Mouse (Mus musculus) CD4-positive, CD25-positive, alpha-beta regulatory T cell, adult 4 months (primary cell): ENCODE results near the gene Kcnc3. TPM values are rescaled to one million over a fixed set of nuclear protein-coding genes. Genes with fewer than 3 reads are reported as not detected.

Experiments
- ATAC-seq: one replicate; pipeline ENCODE4 v1.8.0; 2017
- polyA plus RNA-seq, 2 experiments: library from polyadenylated mRNA; unstranded; fragments of 100-300 nt; shearing (Covaris generic); gene quantifications; one replicate each; pipeline ENCODE4 v1.2.1; 2017

Kcnc3 gene
- polyA plus RNA-seq, 2 experiments from 2014 or later, result 0.42 TPM; not detected in 1

DNA sequence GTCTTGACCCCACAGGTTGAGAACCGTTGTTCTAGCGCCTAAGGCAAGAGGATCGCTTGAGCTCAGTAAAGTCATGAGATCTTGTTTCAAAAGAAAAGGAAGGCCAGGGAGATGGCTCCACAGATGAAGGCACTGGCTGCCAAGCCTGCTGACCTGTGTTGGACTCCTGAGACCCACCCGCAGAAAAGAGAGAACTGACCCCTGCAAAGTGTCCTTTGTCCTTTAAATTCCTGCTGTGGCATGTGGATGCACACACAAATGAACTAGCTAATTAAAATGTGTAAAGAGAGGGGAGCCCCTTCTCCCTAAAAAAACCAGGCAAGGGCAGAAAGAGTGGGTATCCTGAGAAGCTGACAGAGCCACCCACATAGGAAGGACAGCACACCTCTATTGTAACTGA is 18.7 kb upstream of the Kcnc3 start:
- no peak for ATAC-seq

DNA sequence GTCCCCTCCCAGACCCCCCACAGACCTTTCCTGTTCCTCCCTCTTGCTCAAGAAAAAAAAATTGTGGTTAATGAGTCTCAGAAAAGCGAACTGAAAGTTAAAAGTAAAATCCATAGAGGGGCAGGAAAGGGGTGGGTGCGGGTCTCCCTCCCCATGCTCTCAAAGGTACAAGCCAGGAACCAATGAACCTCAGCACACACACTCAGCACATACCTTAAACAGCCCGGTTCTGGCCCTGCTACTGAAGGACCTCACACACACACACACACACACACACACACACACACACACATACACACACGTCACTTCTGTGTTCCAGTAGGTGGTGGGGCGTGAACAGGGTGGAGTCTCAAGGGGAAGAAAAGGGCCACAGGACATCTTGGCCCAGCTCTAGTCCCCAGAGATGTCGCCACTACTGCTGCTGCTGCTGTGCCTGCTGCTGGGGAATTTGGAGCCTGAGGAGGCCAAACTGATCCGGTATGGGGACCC is 18.2 kb upstream of the Kcnc3 start, which contains the start of gene Napsa:
Gene Napsa, plus strand, starts transcription at position 168 of the 489 bp plus-strand sequence.
- ATAC-seq, result no peak

DNA sequence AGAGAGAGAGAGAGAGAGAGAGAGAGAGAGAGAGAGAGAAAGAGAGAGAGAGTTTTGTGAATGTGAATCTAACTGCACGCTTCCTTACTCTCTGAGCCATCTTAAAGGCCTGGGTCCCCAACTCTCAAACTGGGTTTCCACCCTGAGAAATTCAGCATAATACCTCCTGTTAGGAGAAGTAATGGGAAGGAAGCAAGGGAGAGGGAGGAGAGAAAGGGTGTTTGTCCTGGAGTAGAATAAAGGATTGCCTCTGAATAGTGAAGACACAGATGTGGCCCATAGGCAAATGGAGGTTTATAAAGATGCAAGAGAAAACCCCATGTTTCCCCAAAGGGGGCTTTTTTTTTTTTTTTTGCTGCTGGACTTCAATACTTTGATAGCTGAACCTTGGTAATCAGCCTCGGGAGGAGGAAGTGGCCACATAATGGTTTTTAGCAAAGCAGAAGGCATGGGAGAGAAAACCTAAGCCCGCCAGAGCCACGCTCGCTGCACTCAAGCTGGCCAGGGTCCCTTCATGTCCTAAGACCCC is 17.4 kb upstream of the Kcnc3 start:
- ATAC-seq, result no peak

DNA sequence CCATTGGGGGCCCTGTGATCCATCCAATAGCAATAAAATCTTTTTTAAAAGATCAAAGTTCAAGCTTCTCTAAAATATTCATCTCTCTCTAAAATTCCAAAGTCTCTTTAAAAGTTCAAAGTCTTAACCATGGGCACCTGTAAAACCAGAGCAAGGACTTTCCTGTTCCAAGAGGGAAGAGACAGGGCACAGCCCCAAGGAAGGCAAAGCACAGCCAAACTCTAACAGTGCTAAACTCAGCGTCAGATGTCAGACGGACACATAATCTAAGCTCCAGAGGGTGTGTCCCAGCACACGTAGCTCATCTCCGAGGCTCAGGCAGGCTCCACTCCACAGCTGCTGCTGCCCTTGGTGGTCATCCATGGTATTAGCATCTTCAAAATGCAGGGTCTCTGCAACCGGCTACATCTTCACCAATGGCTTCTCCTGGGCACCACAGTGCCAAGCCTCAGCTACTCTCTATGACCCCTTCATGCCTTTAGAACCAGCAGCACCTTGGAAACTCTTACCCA is 14.1 kb upstream of the Kcnc3 start:
- ATAC-seq, result no peak

DNA sequence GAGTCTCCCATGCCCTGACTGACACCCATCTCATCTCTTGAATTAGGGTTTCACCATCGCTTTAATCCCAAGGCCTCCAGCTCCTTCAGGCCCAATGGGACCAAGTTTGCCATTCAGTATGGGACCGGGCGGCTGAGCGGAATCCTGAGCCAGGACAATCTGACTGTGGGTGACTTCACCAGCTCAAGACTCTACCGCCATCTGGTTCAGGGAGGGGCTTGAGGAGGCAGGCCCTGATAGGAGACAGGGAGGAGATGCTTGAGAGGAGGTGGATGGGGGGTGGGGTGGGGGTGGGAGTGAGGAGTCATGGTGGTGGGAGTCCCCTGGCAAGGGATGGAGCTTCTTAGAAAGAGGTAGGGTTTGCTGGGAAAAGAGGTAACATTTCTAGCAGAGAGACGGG is 8.8 kb upstream of the Kcnc3 start:
- no peak for ATAC-seq

DNA sequence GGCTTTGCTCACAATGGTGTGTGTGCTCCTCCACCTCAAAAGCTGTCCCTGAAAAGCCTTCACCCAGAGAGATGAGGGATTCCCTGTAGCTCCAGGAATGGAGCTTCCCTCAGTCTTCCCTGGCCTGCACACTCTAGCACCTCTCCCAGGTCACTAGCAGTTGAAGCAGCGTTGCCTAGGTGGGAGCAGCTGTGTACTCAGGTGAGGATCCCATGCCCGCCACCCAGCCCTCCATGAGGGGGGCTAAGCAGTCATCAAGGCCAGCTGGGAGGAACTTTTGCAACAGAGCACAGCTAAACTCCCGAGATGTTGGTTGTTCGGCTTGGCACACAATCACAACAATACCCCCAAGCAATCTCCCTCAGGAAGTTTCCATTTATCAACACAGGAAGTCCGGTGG is 7.8 kb upstream of the Kcnc3 start:
- no peak for ATAC-seq

DNA sequence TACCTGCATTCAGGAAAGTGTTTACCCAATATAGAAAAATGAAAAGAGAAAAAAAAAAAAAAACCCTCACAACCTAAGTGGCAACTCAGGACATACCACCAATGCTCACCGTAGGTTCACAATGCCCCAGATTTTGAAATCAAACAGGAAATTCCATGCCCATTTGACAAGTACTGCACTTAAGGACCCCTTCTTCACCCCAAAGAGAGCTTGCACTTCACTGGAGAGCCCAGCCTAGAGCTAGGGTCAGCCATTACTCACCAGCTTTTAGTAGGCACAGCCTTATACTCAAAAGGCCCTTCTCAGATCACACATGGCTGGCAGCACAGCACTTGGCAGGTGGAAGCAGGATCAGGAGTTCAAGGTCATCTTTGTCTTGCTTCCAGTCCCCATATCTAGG is 7.3 kb upstream of the Kcnc3 start:
- no peak for ATAC-seq

DNA sequence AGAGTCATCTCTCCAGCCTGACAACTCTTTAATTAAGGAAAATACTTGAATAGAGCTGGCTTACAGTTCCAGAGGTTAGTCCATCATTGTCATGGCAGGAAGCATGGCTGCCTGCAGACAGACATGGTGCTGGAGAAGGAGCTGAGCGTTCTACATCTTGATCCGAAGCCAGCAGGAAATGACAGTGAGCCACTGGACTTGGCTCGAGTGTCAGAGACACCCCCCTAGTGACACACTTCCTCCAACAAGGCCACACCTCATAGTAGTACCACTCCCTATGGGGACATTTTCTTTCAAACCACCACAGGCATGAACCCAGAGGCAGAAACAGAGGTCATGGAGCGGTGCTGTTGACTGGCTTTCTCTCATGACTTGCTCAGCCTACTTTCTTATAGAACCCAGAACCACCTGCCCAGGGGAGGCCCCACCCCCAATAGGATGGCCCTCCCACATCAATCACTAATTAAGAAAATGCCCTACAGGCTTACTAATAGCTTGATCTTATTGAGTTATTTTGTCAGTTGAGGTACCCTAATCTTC is 6.1 kb upstream of the Kcnc3 start:
- no peak for ATAC-seq

DNA sequence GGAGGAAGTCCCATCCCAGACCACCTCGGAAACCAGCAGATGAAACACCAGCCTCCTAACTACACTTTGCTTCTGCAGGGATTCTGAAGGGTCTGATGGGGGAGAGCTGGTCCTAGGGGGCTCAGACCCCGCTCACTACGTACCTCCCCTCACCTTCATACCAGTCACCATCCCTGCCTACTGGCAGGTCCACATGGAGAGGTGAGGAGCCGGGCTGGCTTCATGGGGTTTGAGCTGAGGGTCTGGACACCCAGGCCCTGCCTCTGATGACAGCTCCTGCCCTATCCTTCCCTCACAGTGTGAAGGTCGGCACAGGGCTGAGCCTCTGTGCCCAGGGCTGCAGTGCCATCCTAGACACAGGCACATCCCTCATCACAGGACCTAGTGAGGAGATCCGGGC is 5.5 kb upstream of the Kcnc3 start:
- no peak for ATAC-seq

DNA sequence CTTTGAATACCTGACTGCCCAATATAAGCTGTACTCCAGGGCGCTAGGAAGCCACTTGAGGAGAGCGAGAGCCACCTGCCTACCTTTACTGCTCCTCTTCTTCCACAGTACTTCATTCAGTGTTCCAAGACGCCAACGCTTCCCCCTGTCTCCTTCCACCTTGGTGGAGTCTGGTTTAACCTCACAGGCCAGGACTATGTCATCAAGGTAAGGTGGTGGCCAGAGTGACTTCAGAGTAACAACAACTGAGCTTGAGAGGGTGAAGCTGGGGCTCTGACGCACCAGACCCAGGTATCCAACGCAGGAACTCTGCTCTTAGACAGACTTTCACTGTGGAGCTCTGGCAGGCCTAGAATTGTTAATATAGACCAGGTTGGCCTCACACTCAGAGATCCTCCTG is 4.9 kb upstream of the Kcnc3 start:
- no peak for ATAC-seq

DNA sequence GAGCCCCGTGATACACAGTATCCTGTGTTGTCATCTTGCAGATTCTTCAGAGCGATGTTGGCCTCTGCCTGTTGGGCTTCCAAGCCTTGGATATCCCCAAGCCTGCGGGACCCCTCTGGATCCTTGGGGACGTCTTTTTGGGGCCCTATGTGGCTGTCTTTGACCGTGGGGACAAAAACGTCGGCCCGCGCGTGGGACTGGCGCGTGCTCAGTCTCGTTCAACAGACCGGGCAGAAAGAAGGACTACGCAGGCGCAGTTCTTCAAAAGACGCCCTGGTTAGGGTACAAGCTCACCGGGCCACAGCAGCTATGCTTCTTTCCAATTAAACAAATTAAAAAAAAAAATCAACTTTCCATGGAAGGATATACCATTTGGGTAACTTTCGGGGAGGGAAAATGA is 3.9 kb upstream of the Kcnc3 start:
- no peak for ATAC-seq

DNA sequence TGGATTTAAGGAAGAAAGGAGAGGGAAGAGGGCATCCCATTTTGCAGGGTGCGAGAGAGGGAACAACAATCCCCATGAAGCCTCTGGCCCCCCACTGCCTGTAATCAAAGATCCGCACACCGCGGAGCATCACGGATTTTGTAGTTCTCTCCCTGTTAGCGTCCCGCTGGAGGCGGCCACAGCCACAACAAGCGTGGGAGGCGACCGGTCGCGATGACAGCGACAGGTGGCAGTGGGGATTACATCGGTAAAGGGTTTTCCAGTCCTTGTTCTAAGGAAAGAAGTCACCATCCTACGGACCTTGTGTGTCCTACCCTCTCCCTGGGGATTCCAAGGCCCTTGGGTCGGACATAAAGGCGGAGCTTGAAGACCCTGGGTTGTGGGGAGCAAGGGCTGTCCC is 3.5 kb upstream of the Kcnc3 start:
- ATAC-seq, result no peak

DNA sequence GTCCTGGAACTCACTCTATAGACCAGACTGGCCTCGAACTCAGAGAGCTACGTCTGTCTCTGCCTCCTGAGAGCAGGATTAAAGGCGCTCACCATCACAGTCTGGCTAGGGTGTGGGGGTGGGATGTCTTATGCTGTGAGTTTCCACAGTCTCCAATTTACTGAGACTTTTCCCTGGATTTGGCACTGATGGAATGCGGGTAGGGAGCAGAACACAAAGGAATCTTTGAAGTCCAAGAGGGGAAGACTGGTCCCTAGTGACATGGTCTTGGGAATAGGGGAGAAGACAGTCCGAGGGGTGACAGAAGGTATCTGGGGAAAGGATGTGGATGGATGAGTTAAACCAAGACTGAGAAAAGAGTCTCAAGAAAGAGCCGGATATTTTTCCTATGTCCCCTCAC is 2.8 kb upstream of the Kcnc3 start:
- ATAC-seq, result no peak

DNA sequence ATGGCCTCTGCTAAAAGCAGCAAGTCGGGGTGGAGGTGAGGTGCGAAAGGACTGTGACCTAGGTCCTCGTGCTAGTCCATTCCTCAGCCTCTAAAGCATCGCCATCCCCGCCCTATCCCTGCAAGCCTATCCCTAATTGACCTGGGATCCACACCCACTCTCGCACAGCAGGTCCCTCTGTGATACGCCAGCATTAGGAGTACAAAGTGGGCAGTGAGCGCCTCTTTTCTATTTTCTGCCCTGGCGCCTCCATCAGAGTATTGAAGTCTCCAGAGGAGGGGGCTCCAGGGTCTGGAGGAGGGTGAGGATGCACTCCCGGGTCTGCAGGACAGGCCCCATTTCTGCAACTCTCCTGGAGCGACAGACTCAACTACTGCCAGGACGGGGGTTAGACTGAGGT is 2.1 kb upstream of the Kcnc3 start:
- ATAC-seq, result no peak

DNA sequence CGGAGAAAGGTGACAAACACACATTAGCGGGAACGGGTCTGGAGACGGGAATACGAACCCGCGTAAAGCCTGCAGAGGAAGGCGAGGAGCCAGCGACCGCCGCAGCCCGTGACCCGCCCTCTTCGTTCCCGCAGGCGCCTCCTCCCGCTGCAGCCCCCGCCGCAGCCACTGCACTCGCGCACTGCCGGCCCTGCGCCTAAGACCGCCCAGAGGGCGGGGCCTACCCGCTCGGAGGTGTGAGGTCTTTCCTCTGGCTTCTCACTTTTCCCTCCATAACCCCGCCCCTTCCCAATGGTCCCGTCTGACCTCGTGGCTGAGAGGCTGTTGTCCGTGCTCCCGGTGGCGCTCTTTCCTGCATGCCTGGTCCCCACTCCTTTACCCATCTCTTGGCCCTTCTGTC is 1.3 kb upstream of the Kcnc3 start:
- ATAC-seq, result peak; percentile 25

DNA sequence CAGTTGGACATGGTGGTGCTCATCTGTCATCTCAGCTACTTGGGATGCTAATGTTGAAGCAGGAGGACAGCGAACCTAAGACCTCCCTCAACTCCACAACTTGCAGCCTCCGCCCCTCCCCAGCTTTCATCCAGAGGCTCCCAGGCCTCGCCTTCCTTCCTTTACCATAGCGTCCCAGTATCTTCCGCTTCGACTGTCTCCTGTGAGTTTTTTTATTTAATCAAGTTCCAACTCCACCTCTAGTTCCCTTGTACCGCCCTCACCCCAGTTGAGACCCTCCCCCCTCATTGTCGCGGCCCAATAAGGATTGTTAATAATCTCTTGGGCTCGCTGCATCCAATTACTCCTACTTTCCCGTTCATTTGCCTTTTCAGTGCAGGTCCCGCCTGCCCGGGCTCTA is 518 bp upstream of the Kcnc3 start:
- ATAC-seq, result no peak

DNA sequence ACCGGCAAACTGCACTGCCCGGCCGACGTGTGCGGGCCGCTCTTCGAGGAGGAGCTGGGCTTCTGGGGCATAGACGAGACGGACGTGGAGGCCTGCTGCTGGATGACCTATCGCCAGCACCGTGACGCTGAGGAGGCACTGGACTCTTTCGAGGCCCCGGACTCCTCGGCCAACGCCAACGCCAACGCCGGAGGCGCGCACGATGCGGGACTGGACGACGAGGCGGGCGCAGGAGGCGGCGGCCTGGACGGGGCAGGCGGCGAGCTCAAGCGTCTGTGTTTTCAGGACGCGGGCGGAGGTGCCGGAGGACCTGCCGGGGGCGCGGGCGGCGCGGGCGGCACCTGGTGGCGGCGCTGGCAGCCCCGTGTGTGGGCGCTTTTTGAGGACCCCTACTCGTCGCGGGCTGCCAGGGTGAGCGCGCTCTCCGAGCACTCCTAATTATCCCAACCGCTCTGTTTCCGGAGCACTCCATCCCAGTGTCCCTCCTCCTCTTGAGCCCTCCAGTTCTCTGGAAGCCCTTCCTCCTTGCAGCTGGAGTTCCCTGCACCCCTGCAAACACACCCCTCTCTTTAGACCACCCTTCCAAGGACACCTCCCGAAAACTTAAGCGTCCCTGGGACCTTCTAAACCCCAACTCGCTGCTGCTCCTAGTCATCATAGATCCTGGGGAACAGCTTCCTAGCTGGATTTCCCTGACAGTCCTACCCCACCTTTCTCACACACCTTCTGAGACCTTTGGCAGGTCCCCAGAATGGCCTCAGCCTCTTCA is 1.1 kb downstream of the Kcnc3 start:
- no peak for ATAC-seq

DNA sequence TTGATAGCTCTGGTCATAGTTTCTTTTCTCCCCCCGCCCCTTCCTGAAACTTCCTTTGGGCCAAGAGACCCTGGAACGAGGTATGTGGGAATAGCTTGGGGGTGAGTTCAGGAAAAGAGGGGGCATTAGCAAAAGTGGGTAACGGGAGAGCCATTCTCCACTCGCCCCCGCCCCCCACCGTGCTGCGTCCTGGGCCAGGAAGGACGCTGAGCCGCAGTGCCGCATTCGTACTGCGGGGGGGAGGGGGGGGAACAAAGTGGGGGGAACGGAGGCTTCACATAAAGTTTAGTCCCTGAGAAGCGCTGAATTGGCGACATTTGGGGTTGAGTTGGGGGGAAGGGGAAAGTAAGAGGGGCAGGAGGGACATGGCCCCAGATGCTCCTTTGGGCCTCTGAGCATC is 2.6 kb downstream of the Kcnc3 start:
- no peak for ATAC-seq

DNA sequence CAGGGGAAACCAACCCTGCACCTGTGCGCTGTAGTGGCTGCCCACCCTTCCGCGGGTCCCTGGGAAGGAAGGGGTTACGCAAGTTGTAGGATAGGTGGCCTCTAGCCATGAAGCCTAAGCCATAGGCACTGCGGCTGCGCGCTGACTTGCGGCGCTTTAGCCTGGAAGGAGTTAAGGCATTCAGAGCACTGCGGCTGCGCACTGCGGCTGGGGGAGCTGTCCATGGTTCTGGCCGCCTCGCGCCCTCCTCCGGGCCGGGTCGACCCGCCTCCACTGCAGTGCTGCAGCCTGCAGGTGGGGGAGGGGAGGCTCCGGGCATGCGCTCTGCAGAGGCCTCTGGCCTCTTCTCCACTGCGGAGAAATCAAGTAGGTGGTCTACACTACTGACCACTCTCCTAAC is 3.3 kb downstream of the Kcnc3 start:
- ATAC-seq, result no peak

DNA sequence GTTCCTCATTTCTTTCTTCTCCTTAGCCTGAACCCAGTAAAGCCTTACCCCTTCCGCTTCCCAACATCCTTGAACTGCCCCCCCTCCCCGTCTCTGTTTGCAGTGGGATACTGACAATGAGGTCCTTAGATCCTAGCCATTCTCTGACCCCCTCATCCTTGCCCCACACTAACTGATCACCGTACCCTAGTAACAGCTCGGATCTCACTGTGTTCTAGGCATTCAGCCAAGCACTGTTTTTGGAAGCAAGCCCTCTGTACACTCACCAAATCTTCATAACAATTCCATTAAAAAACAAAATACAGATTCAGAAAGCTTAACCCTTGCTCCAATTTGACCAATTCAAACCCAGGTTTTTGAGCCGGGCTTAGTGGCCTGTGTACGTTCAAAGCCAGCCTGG is 3.8 kb downstream of the Kcnc3 start:
- ATAC-seq, result no peak

DNA sequence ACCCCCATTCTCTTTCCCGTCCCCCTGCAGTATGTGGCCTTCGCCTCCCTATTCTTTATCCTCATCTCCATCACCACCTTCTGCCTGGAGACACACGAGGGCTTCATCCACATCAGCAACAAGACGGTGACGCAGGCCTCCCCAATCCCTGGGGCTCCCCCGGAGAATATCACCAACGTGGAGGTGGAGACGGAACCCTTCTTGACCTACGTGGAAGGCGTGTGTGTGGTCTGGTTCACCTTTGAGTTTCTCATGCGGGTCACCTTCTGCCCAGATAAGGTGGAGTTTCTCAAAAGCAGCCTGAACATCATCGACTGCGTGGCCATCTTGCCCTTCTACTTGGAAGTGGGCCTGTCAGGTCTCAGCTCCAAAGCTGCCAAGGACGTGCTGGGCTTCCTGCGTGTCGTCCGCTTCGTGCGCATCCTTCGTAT is 4.7 kb downstream of the Kcnc3 start:
- ATAC-seq, result no peak

DNA sequence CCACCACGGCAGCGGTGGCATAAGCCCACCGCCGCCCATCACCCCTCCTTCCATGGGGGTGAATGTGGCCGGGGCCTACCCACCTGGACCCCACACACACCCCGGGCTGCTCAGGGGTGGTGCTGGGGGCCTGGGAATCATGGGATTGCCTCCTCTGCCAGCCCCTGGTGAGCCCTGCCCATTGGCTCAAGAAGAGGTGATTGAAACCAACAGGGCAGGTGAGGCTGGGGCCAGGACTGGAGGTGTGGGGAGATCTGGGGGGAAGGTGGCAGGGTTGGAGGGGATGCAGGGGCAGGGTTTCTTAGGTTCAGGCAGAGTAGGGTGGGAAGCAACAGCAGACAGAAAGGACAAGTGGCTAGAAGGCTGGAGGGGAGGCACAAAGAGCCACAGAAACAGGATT is 5.6 kb downstream of the Kcnc3 start:
- no peak for ATAC-seq

DNA sequence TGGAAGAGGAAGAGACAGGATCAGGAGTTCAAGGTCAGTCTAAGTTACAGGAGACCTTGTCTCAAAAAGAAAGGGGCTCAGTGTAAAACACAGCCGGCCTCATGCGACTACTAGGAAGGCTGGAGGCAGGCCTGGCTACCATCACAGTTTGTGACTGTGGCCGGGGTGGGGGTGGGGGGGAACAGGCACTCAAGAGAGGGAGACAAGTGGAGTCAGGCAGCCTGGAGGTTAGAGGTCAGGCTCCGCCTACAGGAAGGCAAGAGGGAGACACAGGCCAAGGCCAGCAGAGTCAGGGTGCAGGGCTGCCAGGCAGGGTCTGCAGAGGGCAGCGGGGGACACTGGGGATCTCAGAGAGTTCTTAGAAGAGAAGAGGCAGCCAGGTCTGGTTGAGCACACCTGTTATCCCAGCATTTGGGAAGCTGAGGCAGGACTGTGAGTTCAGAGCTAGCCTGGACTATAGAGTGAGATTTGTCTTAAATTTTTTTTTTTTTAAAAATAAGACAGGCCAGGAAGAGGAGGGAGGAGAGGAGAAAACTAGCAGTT is 6.6 kb downstream of the Kcnc3 start:
- ATAC-seq, result no peak

DNA sequence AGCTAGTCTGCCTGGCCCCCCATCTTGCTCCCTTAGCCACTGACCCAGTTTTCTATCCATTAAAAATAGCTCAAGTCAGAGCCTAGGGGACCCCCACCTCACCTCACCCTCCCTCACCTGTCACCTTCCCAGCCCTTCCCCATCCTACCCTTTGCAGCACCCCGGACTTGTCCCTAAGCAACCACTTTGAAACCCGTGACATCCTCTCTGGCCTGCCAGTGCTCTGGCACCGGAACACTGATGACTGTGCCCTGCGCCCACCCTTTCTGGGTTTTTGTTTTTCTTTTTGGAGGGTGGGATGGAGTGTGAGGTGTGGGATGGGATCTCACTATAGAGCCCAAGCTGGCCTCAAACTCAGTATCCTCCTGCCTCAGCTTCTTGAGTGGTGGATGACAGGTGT is 7.2 kb downstream of the Kcnc3 start:
- no peak for ATAC-seq
